Mouse (Mus musculus): Measurements from ENCODE around the gene Olfr1252. TPM values are rescaled to one million over a fixed set of nuclear protein-coding genes. Genes with fewer than 3 reads are reported as not detected.

Olfr1252 gene
- not detected for total RNA-seq (2021)
- long read RNA-seq, experiment 1, result 0 reads
- long read RNA-seq, experiment 2, result 0 reads

- DNase-seq, result no peak
Measured at GRCm38 (mm10) chr2:89724912-89725311, at the start of gene Olfr1252. Gene Olfr1252 (minus strand): TSS chr2:89725012.

- DNase-seq, result no peak
Measured at GRCm38 (mm10) chr2:89756990-89757389, 32.2 kb upstream of the Olfr1252 start, which contains the start of gene Olfr1253. Gene Olfr1253 (minus strand): TSS chr2:89757090.

GRCm38 (mm10) chr2:89691980-89692379, 32.8 kb downstream of the Olfr1252 start:
- no peak for DNase-seq

- DNase-seq, result no peak
Measured at GRCm38 (mm10) chr2:89671836-89672235, 53.0 kb downstream of the Olfr1252 start, which contains the start of gene Olfr1251. Gene Olfr1251 (minus strand): TSS chr2:89671936.

Other genes starting within 250 kb of the Olfr1252 start
- not detected for gene Olfr1241, start 237.9 kb downstream of the Olfr1252 start, total RNA-seq (2021)
- gene Olfr1242, start 226.7 kb downstream of the Olfr1252 start, total RNA-seq (2021), result not detected
- gene Olfr1243, start 193.5 kb downstream of the Olfr1252 start, total RNA-seq (2021), result not detected
- not detected for gene Olfr1245, start 146.6 kb downstream of the Olfr1252 start, total RNA-seq (2021)
- gene Olfr1246, start 131.9 kb downstream of the Olfr1252 start, total RNA-seq (2021), result not detected
- not detected for gene Olfr1247, start 110.9 kb downstream of the Olfr1252 start, total RNA-seq (2021)
- not detected for gene Olfr1248, start 106.8 kb downstream of the Olfr1252 start, total RNA-seq (2021)
- gene Olfr1249, start 90.0 kb downstream of the Olfr1252 start, total RNA-seq (2021), result not detected
- gene Olfr1250, start 63.5 kb downstream of the Olfr1252 start, total RNA-seq (2021), result not detected
- not detected for gene Olfr1251, start 53.1 kb downstream of the Olfr1252 start, total RNA-seq (2021)
- gene Olfr1253, start 32.1 kb upstream of the Olfr1252 start, total RNA-seq (2021), result not detected
- not detected for gene Olfr1254, start 68.6 kb upstream of the Olfr1252 start, total RNA-seq (2021)
- not detected for gene Olfr1255, start 87.0 kb upstream of the Olfr1252 start, total RNA-seq (2021)
- not detected for gene Olfr1256, start 116.5 kb upstream of the Olfr1252 start, total RNA-seq (2021)
- gene Olfr48, start 123.2 kb upstream of the Olfr1252 start, total RNA-seq (2021), result not detected
- gene Olfr1257, start 153.4 kb upstream of the Olfr1252 start, total RNA-seq (2021), result not detected
- gene Olfr1258, start 202.3 kb upstream of the Olfr1252 start, total RNA-seq (2021), result not detected
- not detected for gene Olfr1259, start 223.7 kb upstream of the Olfr1252 start, total RNA-seq (2021)
- gene Olfr1260, start 249.3 kb upstream of the Olfr1252 start, total RNA-seq (2021), result not detected

Measured in adrenal gland, postnatal 10 days (tissue).